Mouse (Mus musculus) thymus, postnatal 14 days (tissue): ENCODE results near the gene Ftsj1.
A peak's percentile ranks its signal among the peaks of the same experiment; 100 is the strongest.

Experiments used
- DNase-seq: peaks from one replicate; pipeline ENCODE4 v3.0.0; 2021

Ftsj1 gene

DNA sequence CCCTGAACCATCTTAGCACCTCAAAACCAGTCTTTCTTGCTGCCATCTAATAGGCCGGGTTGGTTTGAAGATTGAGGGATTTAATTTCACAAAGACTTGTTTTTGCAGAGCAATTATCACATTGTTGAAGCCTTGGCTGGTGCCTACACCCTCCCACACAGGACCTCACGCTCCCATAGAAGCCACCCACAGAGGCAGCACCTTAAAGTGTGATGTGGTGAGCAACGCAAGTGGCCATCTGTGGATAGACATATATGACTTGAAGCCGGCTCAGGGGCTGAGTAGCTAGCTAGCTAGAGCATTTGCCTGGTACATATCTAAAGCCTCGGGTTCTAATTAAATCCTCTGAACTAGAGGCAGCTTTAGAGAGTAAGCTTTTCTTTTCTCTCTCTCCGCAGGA lies 34.8 kb downstream of the Ftsj1 start:
- no peak for DNase-seq

- DNase-seq: no peak
These were observed 40.6 kb downstream of the Ftsj1 start for GRCm38 (mm10) chrX:8211490-8212207.

- no peak for DNase-seq
These were observed 42.5 kb downstream of the Ftsj1 start for GRCm38 (mm10) chrX:8209720-8210119.

DNA sequence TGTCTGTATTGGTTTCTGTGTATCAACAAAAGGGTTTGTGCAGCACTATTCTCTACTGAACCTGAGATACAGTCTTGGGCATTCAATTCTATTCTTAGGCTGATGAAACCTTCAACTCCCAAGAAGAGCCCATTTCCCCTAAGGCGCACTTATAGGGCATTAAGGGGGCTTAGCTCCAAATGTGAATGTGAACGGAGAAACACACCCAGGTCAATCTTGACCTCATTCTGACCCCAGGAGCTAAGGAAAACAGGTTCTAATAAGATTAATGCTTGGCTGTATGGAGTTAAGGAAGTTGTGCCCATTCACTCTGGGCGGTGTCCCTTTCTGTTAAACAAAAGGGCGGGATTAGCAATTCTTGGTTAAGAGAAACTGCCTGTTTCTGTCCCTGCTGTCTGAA lies 45.0 kb downstream of the Ftsj1 start:
- DNase-seq: no peak

- no peak for DNase-seq
These were observed 45.5 kb downstream of the Ftsj1 start for GRCm38 (mm10) chrX:8206694-8207197.

- DNase-seq: peak; percentile 59
These were observed 46.1 kb downstream of the Ftsj1 start, which contains the start of gene Porcn for GRCm38 (mm10) chrX:8206015-8206693. Gene Porcn, minus strand, starts transcription at chrX:8206525.

DNA sequence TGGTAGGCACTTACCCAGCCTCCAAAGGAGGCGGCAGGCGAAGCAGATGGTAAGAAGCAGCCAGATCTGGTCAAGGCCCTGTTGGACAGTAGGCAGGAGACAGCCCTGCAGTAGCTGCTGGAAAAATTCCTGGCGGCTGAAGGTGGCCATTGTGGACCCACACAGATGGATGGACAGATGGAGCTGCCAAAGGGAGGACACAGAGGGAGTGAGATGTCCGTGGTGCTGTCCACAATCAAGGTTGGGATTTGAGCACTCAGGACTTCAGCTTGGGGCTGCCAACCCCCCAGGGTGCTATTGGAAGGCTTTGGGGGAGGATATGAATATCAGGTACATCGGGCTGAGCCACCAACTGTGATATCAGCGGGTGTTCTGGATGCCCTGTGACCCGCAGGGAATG lies 46.7 kb downstream of the Ftsj1 start:
- DNase-seq: no peak

DNA sequence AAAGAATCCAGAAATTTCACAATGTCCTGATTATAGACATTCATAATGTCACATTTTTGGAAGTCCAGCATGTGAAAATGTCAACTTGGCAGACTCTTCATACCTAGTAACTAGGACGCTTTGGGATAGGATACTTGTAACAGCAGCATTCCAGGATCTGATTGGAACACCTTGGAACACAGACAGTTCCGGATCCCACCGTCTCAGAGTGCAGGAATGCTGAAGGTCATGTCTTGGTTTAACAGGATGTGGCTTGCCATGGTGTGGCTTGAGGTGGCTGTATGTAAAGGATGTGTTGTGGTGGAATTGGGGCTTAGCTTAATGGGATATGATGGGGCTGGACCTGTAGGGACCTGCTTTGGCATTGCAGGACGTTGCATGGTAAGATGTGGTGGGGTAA lies 47.1 kb downstream of the Ftsj1 start:
- DNase-seq: no peak

- no peak for DNase-seq
These were observed 48.1 kb downstream of the Ftsj1 start for GRCm38 (mm10) chrX:8204076-8204475.

- no peak for DNase-seq
These were observed 49.1 kb downstream of the Ftsj1 start for GRCm38 (mm10) chrX:8203105-8203504.

DNA sequence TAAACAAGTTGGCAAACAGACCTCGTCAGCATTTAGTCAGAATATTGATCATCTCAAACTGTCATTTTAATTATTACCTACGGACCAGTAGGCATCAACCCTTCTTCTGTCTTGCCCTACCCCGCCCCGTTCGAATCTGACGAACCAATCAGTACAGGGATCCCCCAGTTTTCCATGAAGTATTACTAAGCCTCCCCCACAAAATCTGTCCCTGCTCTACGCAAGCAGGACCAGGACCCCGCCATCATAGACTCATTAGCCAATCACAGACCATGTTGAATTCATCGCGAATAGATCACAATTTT lies 58.8 kb downstream of the Ftsj1 start, which contains the start of gene Ebp:
Gene Ebp (minus strand): TSS at position 94 of the 305 bp plus-strand sequence.
- DNase-seq: peak; percentile 5

GRCm38 (mm10) chrX:8192640-8193418 lies 59.4 kb downstream of the Ftsj1 start:
- DNase-seq: peak; percentile 81

DNA sequence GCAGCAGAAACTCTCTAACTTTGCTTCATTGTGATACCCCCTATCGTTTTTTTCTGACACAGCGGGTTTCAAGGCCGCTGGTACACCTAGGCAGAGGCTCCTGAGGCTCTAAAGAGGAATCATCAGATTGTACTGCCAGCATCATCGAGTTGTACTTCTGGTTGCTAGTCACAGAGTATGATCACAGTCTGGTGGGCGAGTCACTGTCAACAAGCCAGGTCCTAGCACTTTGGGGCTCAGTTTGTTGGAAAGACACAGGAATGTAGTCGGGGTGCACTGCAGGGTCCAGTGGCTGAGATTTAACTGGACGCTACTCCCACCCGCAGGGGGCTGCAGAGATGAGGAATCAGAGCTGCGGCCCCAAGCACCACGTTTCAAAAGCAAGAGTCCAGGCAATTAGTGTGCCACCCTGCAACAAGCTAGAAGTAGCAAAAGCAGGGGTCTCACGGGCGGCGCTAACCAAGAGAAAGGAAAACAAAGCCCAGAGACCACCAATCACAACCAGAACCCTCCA lies 60.0 kb downstream of the Ftsj1 start:
- no peak for DNase-seq
